Mouse (Mus musculus) neural tube, embryonic 12.5 days (tissue): ENCODE measurements around the gene Fbxo44. TPM values are rescaled to one million over a fixed set of nuclear protein-coding genes. Genes with fewer than 3 reads are reported as not detected.
"Not testable (repeated sequence)": the region's sequence is repeated elsewhere in the genome, so short reads cannot be mapped to it uniquely, and the experiment has no call there.

ENCODE experiments used
- ATAC-seq: fragments of 200-750 bp; cut with Nextera tagmentation; 2 replicates; pipeline ENCODE4 v1.8.0; 2017; ENCODE audit warnings: low read depth, mild to moderate bottlenecking, moderate TSS enrichment, moderate library complexity; ENCODE audit not compliant: low FRiP score
- H3K27ac ChIP-seq: fragments of 300-500 bp; sonication (generic); 2 replicates; pipeline ENCODE4 v1.5.1; 2016
- H3K27me3 ChIP-seq: fragments of 300-500 bp; sonication (generic); replicated peaks from 2 replicates; pipeline ENCODE4 v1.6.1; 2016; ENCODE audit warnings: mild to moderate bottlenecking
- H3K36me3 ChIP-seq: fragments of 300-500 bp; sonication (generic); 2 replicates; pipeline ENCODE4 v1.6.1; 2016; ENCODE audit warnings: mild to moderate bottlenecking
- H3K4me1 ChIP-seq: fragments of 300-500 bp; sonication (generic); 2 replicates; pipeline ENCODE4 v1.6.1; 2016
- H3K4me2 ChIP-seq: fragments of 300-500 bp; sonication (generic); replicated peaks from 2 replicates; pipeline ENCODE4 v1.6.1; 2016; ENCODE audit warnings: mild to moderate bottlenecking
- H3K4me3 ChIP-seq: fragments of 300-500 bp; sonication (generic); 2 replicates; pipeline ENCODE4 v1.5.1; 2016
- H3K9ac ChIP-seq: fragments of 300-500 bp; sonication (generic); 2 replicates; pipeline ENCODE4 v1.6.1; 2016; ENCODE audit warnings: mild to moderate bottlenecking
- H3K9me3 ChIP-seq: fragments of 300-500 bp; sonication (generic); 2 replicates; pipeline ENCODE4 v1.6.1; 2016; ENCODE audit warnings: mild to moderate bottlenecking
- WGBS: fragments of 180-500 bp; shearing (Covaris S2); methylation state at CpG from one replicate; pipeline ENCODE4 v1.1.7; 2016; 5-methylcytosine and 5-hydroxymethylcytosine counted together
- polyA plus RNA-seq: library from polyadenylated mRNA; unstranded; fragments of >200 nt; fragmentation: Nextera tagmentation; extraction: Ambion mirVana; gene quantifications from 2 replicates; pipeline ENCODE4 v1.2.1, GENCODE M21; 2016

The Fbxo44 gene
- 79.5 and 82.3 TPM in 2 replicates for polyA plus RNA-seq

DNA sequence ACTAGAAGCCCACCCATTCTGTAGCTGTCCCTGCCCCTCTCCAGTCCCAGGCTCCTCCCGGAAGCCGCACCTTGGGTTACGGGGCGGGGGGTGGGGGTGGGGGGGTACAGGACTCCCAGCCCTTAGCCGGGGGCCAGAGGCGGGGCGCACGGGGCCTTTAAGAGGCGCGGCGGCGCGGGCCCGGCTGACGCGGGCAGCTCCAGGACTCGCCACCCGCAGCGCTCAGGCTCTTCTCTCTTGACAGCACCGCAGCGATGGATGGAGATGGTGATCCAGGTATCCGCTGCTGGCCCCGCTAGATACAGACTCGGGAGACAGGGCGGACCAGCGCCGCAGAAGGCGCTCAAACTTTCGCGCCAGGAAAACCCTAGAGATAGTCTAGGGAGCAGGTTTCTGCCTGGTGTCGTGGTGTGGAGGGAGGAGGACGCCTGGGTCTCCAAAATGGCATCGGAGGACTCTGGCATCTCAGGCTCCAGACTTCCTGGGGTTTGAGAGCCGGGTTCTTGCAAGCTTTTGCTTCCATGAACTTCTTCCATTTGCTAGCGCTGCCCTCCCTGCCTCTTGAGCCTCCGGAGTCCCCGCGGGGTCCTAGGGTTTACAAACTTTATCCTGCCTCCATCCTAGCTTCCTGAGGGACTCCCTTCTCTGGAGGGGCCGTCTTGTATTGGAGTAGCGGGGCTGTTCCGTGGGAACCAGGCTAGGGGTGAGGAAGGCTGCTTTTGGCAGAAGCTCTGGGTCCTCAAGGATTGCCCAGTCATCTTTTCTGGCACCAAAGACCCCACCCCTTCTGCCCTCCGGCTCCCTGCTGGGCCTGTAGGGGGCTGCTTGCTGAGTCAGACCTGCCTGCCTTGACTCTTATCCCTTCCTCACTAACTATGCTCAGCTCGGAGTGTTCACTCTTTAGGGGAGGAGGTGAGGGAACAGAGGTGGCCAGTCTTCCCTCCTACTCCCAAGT, at the start of gene Fbxo44, which contains the start of gene Fbxo2:
TSS of gene Fbxo44 (minus strand) at position 47 of the 955 bp plus-strand sequence.
TSS of gene Fbxo2 (plus strand) at position 186 of the 955 bp plus-strand sequence.
- Histone ChIP-seq H3K27ac (peak within 1 kb of the TSS; percentile 76), H3K4me3 (peak within 1 kb of the TSS; percentile 71), H3K36me3 (peaks cover 26% of the 10 kb centered on the region), H3K9ac (peak within 1 kb of the TSS; percentile 88), H3K4me1 (peaks cover 46% of the 10 kb centered on the region), H3K27me3 (peaks cover 51% of the 10 kb centered on the region), H3K9me3 (no peaks in the 10 kb centered on the region), H3K4me2 (peak within 1 kb of the TSS; percentile 96)
- peak; percentile 73 for ATAC-seq
- under 1% methylated on average over 43 of the region's 43 CpGs for WGBS

DNA sequence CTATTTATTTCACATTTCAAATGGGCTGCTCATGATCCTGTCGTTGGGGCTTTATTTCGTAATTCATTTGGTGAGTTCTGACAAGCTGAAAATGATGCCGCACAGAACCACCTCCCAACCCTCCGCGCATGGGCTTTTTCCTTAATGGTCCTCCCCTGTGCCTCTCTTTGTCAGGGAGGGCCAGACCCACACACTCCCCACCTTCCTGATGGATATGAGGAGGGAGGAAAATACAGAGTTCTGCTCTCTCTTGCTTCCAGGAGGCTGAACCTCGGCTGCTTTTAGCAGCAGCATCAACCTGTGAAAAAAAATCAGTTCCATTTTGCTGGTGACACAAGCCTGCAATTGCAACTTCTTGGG, 44.6 kb upstream of the Fbxo44 start:
- 56% methylated on average over 6 of the region's 6 CpGs for WGBS
- Histone ChIP-seq H3K27me3 (no peaks in the 10 kb centered on the region), H3K9ac (no peak overlapping the region), H3K36me3 (no peaks in the 10 kb centered on the region), H3K27ac (no peak overlapping the region; the same call in 1 of the 2 replicates), H3K4me3 (no peak overlapping the region), H3K9me3 (no peaks in the 10 kb centered on the region), H3K4me1 (peaks cover 6% of the 10 kb centered on the region), H3K4me2 (no peak overlapping the region)
- 0 out of 2 replicates have a peak, but pooled peaks have one; percentile 18 for ATAC-seq

DNA sequence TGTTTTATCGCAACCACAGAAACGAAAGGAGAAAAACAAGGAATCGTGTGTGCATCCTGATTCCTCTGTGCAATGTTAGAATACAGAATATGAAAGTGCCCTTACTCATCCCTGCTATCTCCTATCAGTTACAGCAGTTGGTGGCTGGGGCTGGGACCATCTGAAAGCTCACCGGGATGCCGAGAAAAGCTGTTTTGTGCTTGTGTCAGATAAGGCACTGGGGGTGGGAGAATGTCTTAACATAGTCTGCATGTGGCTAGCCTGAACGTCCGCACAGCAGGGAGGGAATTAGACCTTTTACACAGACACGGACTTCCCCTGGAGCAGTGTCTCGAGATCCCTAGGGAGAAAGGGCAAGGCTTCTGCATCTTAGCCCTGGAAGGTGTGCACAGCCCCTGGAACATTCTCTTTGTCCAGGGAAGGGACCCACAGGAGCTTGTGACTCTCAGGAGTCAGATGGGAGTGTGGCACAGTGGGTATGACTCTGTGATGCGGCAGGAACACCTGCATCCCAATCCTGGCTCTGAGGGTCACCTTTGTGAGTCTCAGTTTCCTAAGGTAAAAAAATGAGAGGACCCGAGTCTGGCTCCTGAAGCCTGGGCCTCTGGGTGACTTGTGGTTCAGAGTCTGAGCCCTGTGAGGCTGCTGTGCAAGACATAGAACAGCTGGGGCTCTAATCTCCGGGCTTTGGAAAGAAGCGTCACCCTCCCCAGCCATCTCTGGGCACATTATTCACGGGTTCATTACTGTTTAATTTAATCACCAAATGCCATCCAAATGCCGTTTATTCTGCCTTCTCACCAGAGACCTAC, 44.0 kb upstream of the Fbxo44 start:
- no peak overlapping the region for H3K27ac ChIP-seq
- peaks cover 6% of the 10 kb centered on the region for H3K4me1 ChIP-seq
- ATAC-seq, result peak; percentile 43; the same call in 1 of the 2 replicates
- H3K27me3 ChIP-seq, result no peaks in the 10 kb centered on the region
- no peak overlapping the region for H3K4me2 ChIP-seq
- no peak overlapping the region for H3K9ac ChIP-seq
- no peak overlapping the region for H3K4me3 ChIP-seq
- no peaks in the 10 kb centered on the region for H3K36me3 ChIP-seq
- no peaks in the 10 kb centered on the region for H3K9me3 ChIP-seq
- WGBS, result 62% methylated on average over 15 of the region's 15 CpGs

DNA sequence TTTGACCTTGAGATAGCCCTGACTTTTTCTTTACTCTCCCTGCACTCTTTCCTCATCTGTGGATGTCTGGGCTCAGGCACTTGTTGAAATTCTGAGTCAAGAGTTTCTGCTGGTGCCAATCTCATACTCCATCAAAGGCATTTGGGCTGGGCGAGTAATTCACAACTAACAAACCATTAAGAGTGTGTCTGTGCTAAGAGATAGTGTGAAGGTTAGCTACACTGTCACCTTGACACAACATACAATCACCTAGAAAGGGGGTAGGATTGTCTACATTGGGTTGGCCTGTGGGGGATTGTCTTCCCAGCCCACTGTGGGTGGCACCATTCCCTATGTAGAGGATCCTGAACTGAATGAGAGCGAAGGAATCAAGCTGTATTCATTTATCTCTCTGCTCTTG, 43.3 kb upstream of the Fbxo44 start:
- WGBS, result 86% methylated on average over 2 of the region's 2 CpGs
- H3K9me3 ChIP-seq, result no peaks in the 10 kb centered on the region

DNA sequence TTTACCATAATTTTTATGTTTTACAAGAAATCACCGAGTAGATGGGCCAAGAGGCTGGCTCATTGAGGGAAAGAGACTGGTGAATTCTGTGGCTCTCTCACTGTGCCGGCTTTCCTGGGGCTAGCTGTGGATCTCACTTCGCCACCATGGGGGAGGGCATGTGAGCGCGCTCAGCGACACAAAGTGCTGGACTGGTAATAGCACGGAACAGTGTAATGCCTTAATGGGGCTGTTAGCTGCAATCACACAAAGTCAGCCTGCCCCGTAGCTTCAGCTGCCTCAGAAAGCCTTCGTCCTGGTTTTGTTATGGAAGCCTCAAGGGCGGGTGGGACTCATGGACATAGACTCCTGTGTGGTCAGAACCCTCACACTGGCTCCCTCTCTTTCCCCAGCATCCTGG, 38.4 kb upstream of the Fbxo44 start:
- no peaks in the 10 kb centered on the region for H3K9me3 ChIP-seq
- 0 out of 2 replicates have a peak, but pooled peaks cover 12% of the 10 kb centered on the region for H3K4me1 ChIP-seq
- H3K36me3 ChIP-seq, result no peaks in the 10 kb centered on the region
- no peak for ATAC-seq
- WGBS, result 16% methylated on average over 10 of the region's 10 CpGs
- H3K9ac ChIP-seq, result no peak overlapping the region
- H3K4me2 ChIP-seq, result peak overlapping the region; percentile 25; the same call in 1 of the 2 replicates
- no peak overlapping the region for H3K27ac ChIP-seq
- no peak overlapping the region for H3K4me3 ChIP-seq
- H3K27me3 ChIP-seq, result 0 out of 2 replicates have a peak, but pooled peaks cover 6% of the 10 kb centered on the region

More for the DNA sequence above, 43.3 kb upstream of the Fbxo44 start:
- Histone ChIP-seq H3K4me2 (no peak overlapping the region), H3K9ac (no peak overlapping the region), H3K27ac (no peak overlapping the region), H3K4me3 (no peak overlapping the region), H3K36me3 (no peaks in the 10 kb centered on the region), H3K4me1 (peaks cover 12% of the 10 kb centered on the region), H3K27me3 (0 out of 2 replicates have a peak, but pooled peaks cover 6% of the 10 kb centered on the region)
- ATAC-seq, result no peak

DNA sequence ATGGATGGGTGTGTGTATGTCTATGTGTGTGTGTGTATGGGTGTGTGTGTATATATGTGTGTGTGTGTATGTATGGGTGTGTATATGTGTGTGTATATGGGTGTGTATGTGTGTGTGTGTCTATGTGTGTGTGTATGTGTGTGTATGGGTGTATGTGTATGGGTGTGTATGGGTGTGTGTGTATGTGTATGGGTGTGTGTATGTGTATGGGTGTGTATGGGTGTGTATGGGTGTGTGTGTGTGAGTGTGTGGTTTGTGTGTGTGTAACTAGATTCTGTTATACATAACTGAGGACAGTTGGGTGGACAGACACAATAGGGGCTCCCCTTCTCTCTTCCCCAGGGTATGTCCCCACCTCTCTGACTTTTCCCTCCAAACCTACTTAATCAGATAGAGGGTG, 34.1 kb upstream of the Fbxo44 start:
- Histone ChIP-seq H3K4me3 (no peak overlapping the region), H3K9ac (no peak overlapping the region), H3K4me1 (0 out of 2 replicates have a peak, but pooled peaks cover 10% of the 10 kb centered on the region), H3K36me3 (no peaks in the 10 kb centered on the region), H3K9me3 (no peaks in the 10 kb centered on the region), H3K27me3 (0 out of 2 replicates have a peak, but pooled peaks cover 6% of the 10 kb centered on the region), H3K27ac (no peak overlapping the region), H3K4me2 (no peak overlapping the region)
- no peak for ATAC-seq

DNA sequence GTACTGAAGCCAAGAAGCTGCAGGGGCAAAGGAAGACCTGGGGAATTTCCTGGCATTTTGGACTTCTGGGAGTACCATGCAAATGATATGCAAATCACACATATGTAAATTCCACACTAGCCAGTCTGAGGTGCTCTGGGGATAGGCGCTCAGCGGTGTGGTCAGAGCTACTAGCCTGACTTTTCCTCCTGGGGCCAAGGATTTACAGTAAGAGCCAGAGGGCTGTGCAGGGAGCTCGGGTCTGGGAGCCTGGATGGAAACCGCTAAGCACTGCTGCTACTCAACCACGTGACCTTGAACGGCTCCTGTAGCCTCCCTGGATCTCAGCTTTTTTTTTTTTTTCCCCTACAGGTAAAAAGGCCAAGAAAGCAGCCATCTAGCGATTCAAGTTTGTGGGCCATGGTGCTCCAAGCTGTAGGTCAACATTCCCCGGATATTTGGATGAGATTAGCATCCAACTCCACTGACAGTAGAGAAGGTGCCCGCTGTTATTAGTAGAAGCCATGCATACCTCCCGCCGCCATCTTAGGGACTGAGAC, 32.5 kb upstream of the Fbxo44 start:
- H3K4me2 ChIP-seq, result no peak overlapping the region
- 30% methylated on average over 11 of the region's 11 CpGs for WGBS
- peak; percentile 37; the same call in 1 of the 2 replicates for ATAC-seq

DNA sequence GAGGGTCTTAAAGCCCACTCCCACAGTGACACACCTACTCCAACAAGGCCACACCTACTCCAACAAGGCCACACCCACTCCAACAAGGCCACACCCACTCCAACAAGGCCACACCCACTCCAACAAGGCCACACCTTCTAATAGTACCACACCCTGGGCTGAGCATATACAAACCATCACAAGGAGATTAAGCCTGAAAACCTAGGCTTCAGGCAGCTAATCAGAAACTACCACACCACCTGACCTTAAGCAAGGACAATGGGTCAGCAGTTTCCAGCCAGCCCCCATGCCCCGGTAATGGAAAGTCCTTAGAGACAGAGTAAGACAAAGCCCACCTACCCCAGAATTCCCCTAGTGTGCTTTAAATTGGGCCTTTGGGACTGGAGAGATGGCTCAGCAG, 28.5 kb upstream of the Fbxo44 start:
- not testable (repeated sequence) for H3K9me3 ChIP-seq, H3K4me3 ChIP-seq, H3K27ac ChIP-seq, H3K4me1 ChIP-seq, ATAC-seq, H3K4me2 ChIP-seq, H3K27me3 ChIP-seq, H3K9ac ChIP-seq, H3K36me3 ChIP-seq
- WGBS, result 88% methylated on average over 1 of the region's 1 CpGs

More for the DNA sequence above, 32.5 kb upstream of the Fbxo44 start:
- no peak overlapping the region for H3K4me3 ChIP-seq
- no peaks in the 10 kb centered on the region for H3K36me3 ChIP-seq
- no peak overlapping the region for H3K9ac ChIP-seq
- H3K27me3 ChIP-seq, result no peaks in the 10 kb centered on the region
- H3K9me3 ChIP-seq, result no peaks in the 10 kb centered on the region
- 0 out of 2 replicates have a peak, but pooled peaks cover 2% of the 10 kb centered on the region for H3K4me1 ChIP-seq
- no peak overlapping the region for H3K27ac ChIP-seq

DNA sequence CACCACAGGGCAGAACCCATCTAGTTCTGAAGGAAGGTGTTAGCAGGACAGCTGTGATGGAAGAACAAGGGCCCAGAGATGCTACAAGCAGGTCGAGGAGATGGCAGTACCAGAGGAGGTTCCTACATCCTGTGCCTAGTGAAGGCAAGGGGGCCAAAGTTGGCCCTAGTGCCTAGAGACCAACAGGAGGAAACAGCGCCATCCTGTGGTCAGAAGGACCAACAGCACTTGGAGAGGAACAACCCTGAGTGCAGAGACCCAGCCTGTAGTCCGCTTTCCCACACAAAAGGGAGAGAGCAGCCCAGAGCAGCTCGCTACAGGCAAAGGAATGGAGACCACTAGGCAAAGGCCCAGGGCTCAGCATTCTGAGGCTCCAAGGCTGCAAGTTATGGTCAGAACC, 25.5 kb upstream of the Fbxo44 start:
- Histone ChIP-seq H3K4me3 (no peak overlapping the region), H3K9me3 (no peaks in the 10 kb centered on the region), H3K4me2 (no peak overlapping the region), H3K4me1 (peaks cover 10% of the 10 kb centered on the region; the same call in 1 of the 2 replicates), H3K27ac (no peak overlapping the region), H3K36me3 (no peaks in the 10 kb centered on the region), H3K27me3 (no peaks in the 10 kb centered on the region), H3K9ac (no peak overlapping the region)
- WGBS, result 79% methylated on average over 4 of the region's 4 CpGs
- ATAC-seq, result no peak

DNA sequence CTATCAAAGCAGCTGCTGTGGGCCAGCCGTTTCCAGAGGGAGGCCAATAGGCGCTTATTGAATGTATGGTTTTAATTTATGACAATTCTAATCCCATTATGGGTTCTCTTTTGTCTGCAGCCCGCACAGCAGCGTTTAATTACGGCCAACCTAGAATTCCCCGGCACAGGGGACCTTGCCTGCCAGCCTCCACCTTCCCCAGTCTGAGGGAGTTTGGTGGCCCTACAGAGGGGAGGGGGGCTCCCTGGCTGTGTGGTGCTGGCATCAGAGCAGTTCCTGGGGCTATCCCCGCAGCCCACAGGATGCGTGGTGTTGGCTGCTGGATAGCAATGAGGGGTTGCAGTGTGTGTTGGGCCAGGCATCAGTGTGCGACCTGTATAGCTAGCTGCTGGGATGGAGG, 24.3 kb upstream of the Fbxo44 start:
- Histone ChIP-seq H3K27me3 (no peaks in the 10 kb centered on the region), H3K27ac (no peak overlapping the region), H3K4me1 (peaks cover 10% of the 10 kb centered on the region; the same call in 1 of the 2 replicates), H3K4me3 (no peak overlapping the region), H3K9ac (no peak overlapping the region), H3K4me2 (no peak overlapping the region), H3K36me3 (no peaks in the 10 kb centered on the region), H3K9me3 (no peaks in the 10 kb centered on the region)
- WGBS, result 30% methylated on average over 9 of the region's 9 CpGs
- no peak for ATAC-seq

DNA sequence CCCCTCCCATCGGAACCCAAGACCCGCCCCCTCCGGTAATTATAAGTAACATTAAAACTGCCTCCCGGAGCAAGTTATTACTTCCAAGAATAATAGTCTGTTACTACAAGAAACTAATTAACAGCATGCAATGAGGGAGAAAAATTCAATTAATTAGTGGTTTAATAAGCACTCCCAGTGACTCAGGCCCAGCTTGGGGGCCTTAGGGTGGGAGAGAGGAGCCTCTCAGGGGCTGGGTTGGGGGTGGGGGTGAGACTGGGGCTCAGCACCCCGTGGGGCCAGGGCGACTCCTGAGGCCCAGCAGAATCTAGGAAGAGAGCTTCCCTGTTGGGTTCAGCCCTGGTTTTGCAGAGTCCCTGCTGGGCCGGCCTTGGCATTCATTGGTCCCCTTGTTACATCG, 22.1 kb upstream of the Fbxo44 start:
- Histone ChIP-seq H3K27ac (no peak overlapping the region), H3K9me3 (no peaks in the 10 kb centered on the region), H3K4me2 (no peak overlapping the region), H3K9ac (no peak overlapping the region), H3K36me3 (no peaks in the 10 kb centered on the region), H3K4me3 (no peak overlapping the region), H3K4me1 (peaks cover 10% of the 10 kb centered on the region; the same call in 1 of the 2 replicates), H3K27me3 (no peaks in the 10 kb centered on the region)
- 36% methylated on average over 8 of the region's 8 CpGs for WGBS
- 0 out of 2 replicates have a peak, but pooled peaks have one; percentile 29 for ATAC-seq
